Mouse (Mus musculus): ENCODE results near the gene Spx. TPM values are rescaled to one million over a fixed set of nuclear protein-coding genes. Genes with fewer than 3 reads are reported as not detected.

Gene Spx
- 1 to 10 TPM in 17 of 26 experiments, under 1 TPM in 5, not detected in 4; 0.29 to 4.9 (median 1.8) TPM for total RNA-seq (2018; cell fraction: chromatin; rRNA removed)
- total RNA-seq (2018; cell fraction: cytosol; rRNA removed), result under 1 TPM in 1 of 26 experiments, not detected in 25; 0.18 TPM
- 1 to 10 TPM in 9 of 26 experiments, under 1 TPM in 12, not detected in 5; 0.37 to 3.0 (median 0.96) TPM for total RNA-seq (2018; cell fraction: nucleus; rRNA removed)
- 0.15 TPM in 1 of 3 replicates, not detected in the others for polyA plus RNA-seq (2018)

DNA sequence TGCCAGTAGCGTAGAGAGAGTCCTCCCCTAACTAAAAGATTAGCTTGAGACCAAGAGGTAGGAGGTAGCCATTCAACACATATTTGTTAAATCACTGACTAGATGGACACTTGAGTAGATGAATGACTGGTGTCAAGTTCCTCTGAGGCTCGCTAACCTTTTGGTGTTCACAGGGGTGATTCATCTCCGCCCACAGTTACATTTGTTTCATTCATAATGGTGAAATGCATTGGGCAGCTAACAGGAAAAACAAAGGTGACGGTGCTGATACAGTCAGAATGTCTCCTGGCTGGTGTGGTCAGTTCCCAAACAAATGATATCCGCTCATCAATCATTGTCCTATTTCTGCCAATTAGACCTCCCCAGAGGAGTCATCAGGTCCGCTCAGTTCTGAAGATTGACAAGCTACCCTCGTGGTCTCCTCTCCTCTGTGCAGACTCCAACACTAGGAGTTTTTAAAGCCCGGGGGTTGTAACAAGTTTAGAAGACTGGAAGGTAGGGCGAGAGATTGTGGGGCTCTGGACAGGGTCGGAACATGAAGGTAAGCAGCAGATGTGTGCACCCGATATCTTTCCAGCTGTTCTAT lies at the start of gene Spx:
Gene Spx (plus strand): TSS at position 536 of the 586 bp plus-strand sequence.
- Histone ChIP-seq H3K4me3 (ENCODE audit: inconsistent target) (no peak within 1 kb of the TSS), H3K79me2 (ENCODE audit: inconsistent target) (no peaks in the 10 kb centered on the region), H3K36me3 (ENCODE audit: inconsistent target) (no peaks in the 10 kb centered on the region), H3K27ac (no peak within 1 kb of the TSS)
- 77% methylated on average over 11 of the region's 11 CpGs for WGBS (ENCODE audit: missing documents)

DNA sequence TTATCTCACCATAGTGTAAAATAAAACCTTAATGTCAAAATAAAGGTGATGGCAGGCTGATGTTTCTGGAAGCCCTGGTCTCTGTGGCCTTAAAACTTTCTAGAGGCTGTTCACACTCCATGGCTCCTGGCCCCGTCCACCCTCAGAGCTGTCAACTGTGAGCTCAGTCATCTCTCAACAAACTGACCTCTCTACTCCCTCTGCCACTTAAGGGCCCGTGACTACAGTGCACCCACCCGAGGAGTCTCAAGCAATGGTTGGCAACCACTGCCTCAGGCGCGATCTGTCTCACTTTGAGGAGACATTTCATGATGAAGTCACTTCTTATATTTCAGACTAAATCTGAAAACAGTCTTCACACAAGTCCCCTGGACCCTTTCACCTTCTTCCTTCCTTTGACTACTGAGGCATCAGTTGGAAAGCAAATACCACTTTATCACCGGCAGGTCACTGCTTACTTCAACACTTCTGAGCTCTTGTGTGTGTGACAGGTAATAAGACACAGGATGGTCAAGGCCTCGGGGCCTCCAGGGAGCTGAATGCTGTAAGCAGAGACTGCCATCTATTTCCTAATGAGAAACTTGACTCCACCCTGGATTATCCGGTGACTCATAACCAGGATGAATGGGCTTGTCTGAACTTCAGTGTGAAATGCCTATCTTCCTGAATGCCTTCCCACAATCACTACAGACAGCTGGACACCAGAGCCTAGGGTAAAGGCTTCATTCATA lies 47.3 kb upstream of the Spx start:
- Histone ChIP-seq H3K36me3 (ENCODE audit: inconsistent target) (peaks cover 83% of the 10 kb centered on the region), H3K79me2 (ENCODE audit: inconsistent target) (no peaks in the 10 kb centered on the region), H3K4me3 (ENCODE audit: inconsistent target) (no peak overlapping the region), H3K27ac (no peak overlapping the region)
- WGBS (ENCODE audit: missing documents), result 91% methylated on average over 8 of the region's 8 CpGs

GRCm38 (mm10) chr6:142366473-142367018 lies 46.7 kb upstream of the Spx start:
- peaks cover 79% of the 10 kb centered on the region for H3K36me3 ChIP-seq (ENCODE audit: inconsistent target)
- 91% methylated on average over 10 of the region's 10 CpGs for WGBS (ENCODE audit: missing documents)

DNA sequence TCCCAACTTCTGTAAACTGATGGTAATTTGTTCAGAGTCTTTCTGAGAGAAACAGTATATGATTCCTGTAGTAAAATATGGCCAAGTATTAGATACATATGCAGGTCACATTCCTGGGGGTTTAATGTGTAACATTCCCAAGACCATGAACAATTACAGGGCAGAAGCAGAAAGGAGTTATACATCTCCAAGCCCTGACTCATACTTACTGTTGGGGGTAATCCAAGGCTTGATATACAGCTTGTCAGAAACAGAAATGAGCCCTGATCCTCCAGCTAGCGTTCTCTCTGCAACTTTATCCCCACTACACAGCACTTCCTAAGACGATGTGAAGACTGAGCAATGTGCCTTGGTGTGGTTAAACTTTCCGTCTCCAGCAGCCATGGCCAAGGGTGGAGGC lies 45.7 kb upstream of the Spx start:
- Histone ChIP-seq H3K79me2 (ENCODE audit: inconsistent target) (no peaks in the 10 kb centered on the region), H3K27ac (no peak overlapping the region), H3K4me3 (ENCODE audit: inconsistent target) (no peak overlapping the region), H3K36me3 (ENCODE audit: inconsistent target) (peaks cover 79% of the 10 kb centered on the region)
- 92% methylated on average over 3 of the region's 3 CpGs for WGBS (ENCODE audit: missing documents)

More at GRCm38 (mm10) chr6:142366473-142367018, 46.7 kb upstream of the Spx start:
- no peak overlapping the region for H3K27ac ChIP-seq
- no peak overlapping the region for H3K4me3 ChIP-seq (ENCODE audit: inconsistent target)
- no peaks in the 10 kb centered on the region for H3K79me2 ChIP-seq (ENCODE audit: inconsistent target)

DNA sequence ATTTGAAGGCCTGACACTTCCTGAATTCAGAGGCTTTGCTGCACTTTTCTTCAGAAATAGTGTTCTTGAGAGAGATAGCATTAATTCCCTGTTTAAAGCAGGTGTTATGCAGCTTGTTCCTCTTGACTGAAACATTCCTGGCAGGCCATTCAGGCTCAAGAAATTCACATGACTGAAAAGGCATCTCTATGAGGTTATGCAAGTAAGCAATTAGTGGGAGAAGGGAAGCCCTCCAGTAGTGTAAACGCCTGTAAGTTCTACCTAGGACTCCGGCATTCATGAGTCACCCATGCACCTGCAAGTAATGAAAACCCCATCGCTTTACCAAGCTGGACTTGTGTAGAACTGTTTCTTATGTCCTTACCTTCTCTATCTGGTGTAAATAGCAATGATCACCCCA lies 43.7 kb upstream of the Spx start:
- no peaks in the 10 kb centered on the region for H3K79me2 ChIP-seq (ENCODE audit: inconsistent target)
- no peak overlapping the region for H3K4me3 ChIP-seq (ENCODE audit: inconsistent target)
- peaks cover 84% of the 10 kb centered on the region for H3K36me3 ChIP-seq (ENCODE audit: inconsistent target)
- 96% methylated on average over 3 of the region's 3 CpGs for WGBS (ENCODE audit: missing documents)
- no peak overlapping the region for H3K27ac ChIP-seq

DNA sequence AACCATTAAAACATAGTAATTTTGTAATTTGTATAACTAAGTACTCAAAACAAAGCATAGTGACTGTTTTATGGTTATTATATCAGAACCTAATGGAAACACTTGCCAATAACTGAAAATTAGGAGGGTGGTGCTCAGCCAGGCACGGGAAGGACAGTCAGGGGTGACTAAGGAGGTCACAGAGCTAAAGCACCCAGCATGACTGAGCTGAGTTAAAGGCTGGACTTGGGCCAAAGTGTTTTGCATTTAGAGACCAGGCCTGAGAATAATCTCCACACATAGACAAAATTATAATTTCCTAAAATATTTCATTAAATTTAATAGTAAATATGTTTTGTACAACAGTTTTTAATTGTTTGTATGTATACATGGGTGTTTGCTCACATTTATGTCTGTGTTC lies 36.2 kb upstream of the Spx start:
- whole genome bisulfite sequencing (ENCODE audit: missing documents), result 80% methylated on average over 1 of the region's 1 CpGs
- H3K4me3 ChIP-seq (ENCODE audit: inconsistent target), result no peak overlapping the region
- peaks cover 42% of the 10 kb centered on the region for H3K36me3 ChIP-seq (ENCODE audit: inconsistent target)
- H3K27ac ChIP-seq, result no peak overlapping the region
- H3K79me2 ChIP-seq (ENCODE audit: inconsistent target), result peaks cover 12% of the 10 kb centered on the region; the same call in 1 of the 2 replicates

GRCm38 (mm10) chr6:142378576-142379330 lies 34.5 kb upstream of the Spx start:
- Histone ChIP-seq H3K36me3 (ENCODE audit: inconsistent target) (peaks cover 28% of the 10 kb centered on the region), H3K79me2 (ENCODE audit: inconsistent target) (peaks cover 26% of the 10 kb centered on the region), H3K27ac (no peak overlapping the region), H3K4me3 (ENCODE audit: inconsistent target) (no peak overlapping the region)
- WGBS (ENCODE audit: missing documents), result 98% methylated on average over 8 of the region's 8 CpGs

- WGBS (ENCODE audit: missing documents), result 71% methylated on average over 6 of the region's 6 CpGs
- Histone ChIP-seq H3K27ac (no peak overlapping the region), H3K36me3 (ENCODE audit: inconsistent target) (peaks cover 16% of the 10 kb centered on the region), H3K79me2 (ENCODE audit: inconsistent target) (peaks cover 38% of the 10 kb centered on the region), H3K4me3 (ENCODE audit: inconsistent target) (no peak overlapping the region)
Observed at GRCm38 (mm10) chr6:142379961-142380360, 33.3 kb upstream of the Spx start.

GRCm38 (mm10) chr6:142381615-142382014 lies 31.6 kb upstream of the Spx start:
- Histone ChIP-seq H3K79me2 (ENCODE audit: inconsistent target) (peaks cover 52% of the 10 kb centered on the region), H3K27ac (no peak overlapping the region), H3K36me3 (ENCODE audit: inconsistent target) (peaks cover 2% of the 10 kb centered on the region), H3K4me3 (ENCODE audit: inconsistent target) (no peak overlapping the region)
- 96% methylated on average over 7 of the region's 7 CpGs for WGBS (ENCODE audit: missing documents)

DNA sequence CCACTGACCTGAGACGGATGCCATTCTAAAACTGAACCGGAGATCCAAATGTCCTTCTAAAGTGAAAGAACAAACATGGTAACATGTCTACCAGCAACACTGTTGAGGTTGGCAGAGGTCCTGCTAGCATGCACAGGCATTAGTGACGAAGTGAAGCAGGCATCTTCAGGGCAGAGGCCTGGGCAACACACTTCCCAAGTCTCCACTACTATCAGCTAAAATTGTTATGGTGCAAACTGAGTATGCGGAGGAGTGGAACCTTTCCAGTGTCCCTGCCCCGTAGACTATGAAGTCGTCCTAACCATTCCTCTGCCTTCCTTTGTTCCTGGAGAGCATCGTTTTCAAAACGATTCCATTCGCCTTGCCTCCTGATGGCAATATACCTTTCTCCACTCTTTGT lies 28.7 kb upstream of the Spx start:
- no peak overlapping the region for H3K4me3 ChIP-seq (ENCODE audit: inconsistent target)
- WGBS (ENCODE audit: missing documents), result over 99% methylated on average over 9 of the region's 9 CpGs
- no peaks in the 10 kb centered on the region for H3K36me3 ChIP-seq (ENCODE audit: inconsistent target)
- peaks cover 74% of the 10 kb centered on the region for H3K79me2 ChIP-seq (ENCODE audit: inconsistent target)
- no peak overlapping the region for H3K27ac ChIP-seq

GRCm38 (mm10) chr6:142386285-142387010 lies 26.8 kb upstream of the Spx start:
- 1% methylated on average over 31 of the region's 31 CpGs for WGBS (ENCODE audit: missing documents)
- peak overlapping the region; percentile 37; the same call in 1 of the 2 replicates for H3K27ac ChIP-seq

DNA sequence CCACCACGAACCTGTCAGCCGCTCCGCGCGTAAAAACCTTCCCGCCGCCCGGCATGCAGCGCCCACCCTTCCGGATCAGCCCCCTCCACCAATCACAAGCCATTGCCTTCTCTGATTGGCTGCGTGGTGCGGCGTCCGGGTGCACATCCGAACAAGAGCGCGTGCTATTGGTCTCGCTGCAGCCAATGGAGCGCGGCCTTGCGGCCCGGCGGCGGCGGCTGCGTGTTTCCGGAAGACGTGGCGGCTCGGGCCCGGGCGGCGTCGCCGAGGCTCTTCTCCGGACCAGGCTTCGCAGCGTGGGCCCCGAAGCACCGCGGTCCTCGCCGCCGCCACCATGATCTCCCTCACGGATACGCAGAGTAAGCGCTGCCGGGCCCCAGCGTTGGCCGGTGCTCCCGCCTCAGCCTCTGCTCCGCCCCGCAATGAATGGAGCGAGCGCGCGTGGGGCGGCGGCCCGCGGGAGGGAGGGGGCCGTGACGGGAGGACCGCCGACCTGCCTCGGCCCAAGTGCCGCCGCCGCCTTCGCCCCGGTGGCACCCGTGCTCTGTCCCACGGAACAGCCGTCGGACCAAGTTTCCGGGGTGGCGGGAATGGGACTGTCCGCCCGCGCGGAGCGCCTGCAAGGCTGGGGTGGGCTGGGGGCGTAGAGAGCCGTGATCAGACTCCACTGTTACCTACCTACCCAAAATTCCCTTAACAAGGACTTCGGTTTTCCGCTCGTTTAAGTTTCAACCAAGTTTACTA lies 26.1 kb upstream of the Spx start, which contains the start of the genes Recql and Golt1b:
Gene Recql (minus strand): TSS at position 77 of the 744 bp plus-strand sequence.
Gene Golt1b (plus strand): TSS at position 211 of the 744 bp plus-strand sequence.
- WGBS (ENCODE audit: missing documents), result 2% methylated on average over 87 of the region's 87 CpGs
- peaks cover 87% of the 10 kb centered on the region for H3K79me2 ChIP-seq (ENCODE audit: inconsistent target)
- H3K36me3 ChIP-seq (ENCODE audit: inconsistent target), result no peaks in the 10 kb centered on the region
- peak within 1 kb of the TSS; percentile 82 for H3K4me3 ChIP-seq (ENCODE audit: inconsistent target)
- peak within 1 kb of the TSS; percentile 48 for H3K27ac ChIP-seq

More at GRCm38 (mm10) chr6:142386285-142387010, 26.8 kb upstream of the Spx start:
- peak overlapping the region; percentile 82 for H3K4me3 ChIP-seq (ENCODE audit: inconsistent target)
- no peaks in the 10 kb centered on the region for H3K36me3 ChIP-seq (ENCODE audit: inconsistent target)
- peaks cover 87% of the 10 kb centered on the region for H3K79me2 ChIP-seq (ENCODE audit: inconsistent target)

- H3K4me3 ChIP-seq (ENCODE audit: inconsistent target), result peak overlapping the region; percentile 69
- H3K36me3 ChIP-seq (ENCODE audit: inconsistent target), result 0 out of 2 replicates have a peak, but pooled peaks cover 2% of the 10 kb centered on the region
- H3K27ac ChIP-seq, result peak overlapping the region; percentile 48
- WGBS (ENCODE audit: missing documents), result 18% methylated on average over 8 of the region's 8 CpGs
- peaks cover 89% of the 10 kb centered on the region for H3K79me2 ChIP-seq (ENCODE audit: inconsistent target)
Observed at GRCm38 (mm10) chr6:142387755-142388271, 25.4 kb upstream of the Spx start.

Measured in macrophage (primary cell).